Mouse (Mus musculus) spleen, postnatal 36 days (tissue): Measurements from ENCODE around the gene Hnrnpa1.

ENCODE experiments used
- DNase-seq, 2 experiments: peaks; one replicate each; pipeline ENCODE4 v3.0.0; 2022; ENCODE audit warnings: low spot score in 2 of 2, mixed read lengths in 1 of 2

The Hnrnpa1 gene

GRCm38 (mm10) chr15:103240160-103241028, at the start of gene Hnrnpa1:
TSS of gene Hnrnpa1 (plus strand) at chr15:103240432.
- peak; percentile 96 to 98 for DNase-seq

- DNase-seq, result no peak
Measured at GRCm38 (mm10) chr15:103190531-103191462, 49.4 kb upstream of the Hnrnpa1 start.

DNA sequence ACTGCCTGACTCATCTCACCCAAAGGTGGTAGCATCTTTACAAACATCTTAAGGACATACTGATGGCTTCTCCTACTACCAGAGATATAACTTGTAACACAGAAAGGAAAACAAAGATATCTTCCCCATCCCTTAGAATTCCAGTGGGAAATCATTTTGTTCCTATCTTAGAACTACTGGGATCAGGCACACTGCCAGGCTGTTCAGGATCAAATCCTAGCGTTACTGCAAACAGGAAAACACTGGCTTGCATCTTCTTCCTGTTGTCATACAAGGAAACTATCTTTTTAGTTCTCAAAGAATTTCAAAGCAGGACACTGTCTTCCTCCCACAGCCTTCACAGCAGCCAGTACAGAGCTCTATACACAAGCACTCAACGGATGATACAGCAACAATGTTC, 46.6 kb upstream of the Hnrnpa1 start:
- DNase-seq, result no peak

DNA sequence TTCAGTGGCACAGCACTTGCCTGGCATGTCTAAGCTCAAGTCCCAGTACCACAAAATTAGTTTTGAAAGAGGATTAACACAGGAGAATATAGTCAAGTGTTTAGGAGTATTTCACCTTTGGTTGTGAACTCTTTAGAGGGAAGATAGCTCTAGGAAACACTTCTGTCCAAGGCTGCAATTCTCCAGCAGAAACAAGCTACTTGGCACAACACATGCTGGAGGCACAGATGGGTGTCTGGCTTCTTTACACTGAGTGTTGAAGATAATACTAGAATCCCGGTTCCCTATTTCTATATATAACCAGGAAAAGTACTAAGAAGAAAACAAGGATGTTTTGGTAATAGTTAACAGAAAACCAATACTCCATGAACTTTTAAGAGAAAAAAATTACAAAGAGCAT, 43.4 kb upstream of the Hnrnpa1 start:
- no peak for DNase-seq

GRCm38 (mm10) chr15:103197785-103198184, 42.4 kb upstream of the Hnrnpa1 start:
- no peak for DNase-seq

DNA sequence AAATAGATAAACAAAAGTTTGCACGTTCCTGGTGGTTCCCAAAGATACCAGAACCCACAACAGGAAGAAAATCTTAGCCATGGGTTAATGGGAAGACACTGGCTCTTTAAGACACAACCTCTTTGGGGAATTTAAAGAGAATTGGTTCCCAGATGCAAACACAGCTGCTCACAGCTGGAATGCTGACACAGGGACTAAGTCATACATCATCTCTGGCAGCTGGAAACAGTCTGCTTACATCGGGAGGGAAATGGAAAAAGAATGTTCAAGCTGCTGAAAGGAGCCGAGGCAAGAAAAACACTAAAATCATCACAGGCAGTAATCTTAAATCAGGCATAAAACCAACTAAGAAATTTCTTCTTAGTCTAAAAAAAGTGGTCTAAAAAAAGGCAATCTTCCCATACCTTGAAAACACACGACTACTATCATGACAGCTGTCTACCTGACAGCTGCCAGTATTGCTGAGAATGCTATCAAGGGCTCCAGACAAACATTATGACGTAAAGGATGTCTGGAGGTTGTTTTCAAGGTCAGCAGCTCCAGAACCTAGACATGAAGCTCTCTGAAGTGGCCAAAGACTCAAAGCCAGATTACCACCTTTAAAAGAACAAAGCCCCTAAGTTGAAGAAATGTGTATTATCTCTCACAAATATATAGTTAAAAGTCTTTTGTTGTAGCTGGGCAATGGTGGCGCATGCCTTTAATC, 38.0 kb upstream of the Hnrnpa1 start:
- no peak for DNase-seq

DNA sequence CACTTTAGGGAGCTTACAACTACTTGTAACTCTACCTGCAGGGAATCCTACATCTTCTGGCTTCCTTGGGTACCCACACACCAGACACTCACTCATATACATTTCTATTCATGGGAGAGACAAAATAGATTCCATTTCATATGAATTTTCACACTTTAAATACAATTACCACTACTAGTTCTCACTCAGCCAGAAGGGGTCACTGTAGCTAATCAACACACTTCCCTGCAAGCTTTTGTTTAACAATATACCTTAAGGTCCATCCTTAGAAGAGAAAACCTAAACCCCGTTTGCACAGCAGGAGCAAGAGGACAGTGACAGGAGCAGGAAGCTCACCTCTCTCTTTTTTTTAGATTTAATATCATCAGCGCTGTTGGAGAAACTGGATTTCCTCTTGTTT, 35.1 kb upstream of the Hnrnpa1 start:
- DNase-seq, result no peak

DNA sequence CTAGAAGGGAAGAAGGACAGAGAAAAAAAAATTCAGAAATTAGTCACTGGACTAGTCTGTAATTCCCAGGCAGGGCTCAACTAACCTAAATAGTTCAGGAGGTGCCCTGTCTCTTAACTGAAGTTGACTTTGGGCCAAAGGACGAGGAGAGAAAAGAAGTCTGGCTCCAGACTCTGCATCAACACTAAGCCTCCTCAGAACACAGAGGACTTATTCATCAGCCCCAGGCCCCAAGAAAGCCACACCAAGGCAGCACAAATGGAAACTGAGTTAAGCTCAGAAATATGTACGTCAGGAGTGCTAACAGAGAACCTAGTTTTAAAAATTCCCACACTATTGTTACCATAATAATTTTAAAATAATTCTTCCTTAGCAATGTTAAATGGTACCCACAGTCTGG, 26.1 kb upstream of the Hnrnpa1 start:
- no peak for DNase-seq

DNA sequence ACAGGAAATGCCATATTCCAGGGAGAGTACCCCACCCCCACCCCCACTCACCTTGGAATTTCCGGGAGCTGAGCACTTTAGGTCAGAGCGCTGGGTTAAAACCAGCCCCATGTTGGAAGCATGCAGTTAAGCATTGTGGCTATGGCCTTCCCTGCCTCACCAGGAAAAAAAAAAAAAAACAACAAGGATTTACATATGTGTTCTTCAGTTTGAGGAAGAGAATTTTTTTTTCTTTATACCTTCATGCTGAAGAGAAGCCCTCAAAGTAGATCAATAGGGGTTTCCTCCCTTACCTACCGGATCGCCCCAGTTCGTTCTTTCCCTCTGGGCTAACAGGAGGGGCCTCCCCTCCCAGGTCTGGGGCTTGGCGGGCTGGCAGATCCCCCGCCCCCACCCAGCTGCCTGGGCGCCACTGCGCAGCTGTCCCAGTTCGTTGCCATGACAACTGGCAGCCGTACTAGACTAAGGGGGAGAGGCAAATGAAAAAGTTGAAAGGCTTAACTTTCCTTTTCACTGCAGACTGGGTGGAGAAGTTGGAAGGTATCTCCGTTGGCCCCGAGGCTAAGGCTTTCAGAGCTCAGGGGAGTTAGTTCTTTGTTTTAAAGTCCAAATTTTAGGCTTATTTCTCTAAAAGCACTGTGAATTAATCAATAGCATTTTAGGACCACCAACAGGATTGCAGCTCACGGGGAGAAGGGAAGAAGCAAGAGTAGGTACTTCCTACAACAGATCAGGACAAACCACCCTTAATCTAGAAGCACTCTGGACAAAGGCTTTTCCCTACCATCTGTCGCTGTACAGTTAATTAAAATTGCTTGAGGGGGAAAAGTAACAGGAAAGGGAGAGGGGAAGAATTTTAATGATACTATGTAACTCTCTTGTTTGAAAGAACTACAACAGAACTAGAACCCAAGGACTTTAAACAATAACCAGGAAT, 25.0 kb upstream of the Hnrnpa1 start:
- peak; percentile 72 to 77 for DNase-seq

- DNase-seq, result no peak
Measured at GRCm38 (mm10) chr15:103216052-103216451, 24.2 kb upstream of the Hnrnpa1 start.

GRCm38 (mm10) chr15:103220785-103221184, 19.4 kb upstream of the Hnrnpa1 start:
- DNase-seq, result no peak

GRCm38 (mm10) chr15:103221386-103221785, 18.8 kb upstream of the Hnrnpa1 start:
- DNase-seq, result no peak

- no peak for DNase-seq
Measured at GRCm38 (mm10) chr15:103224161-103224560, 16.1 kb upstream of the Hnrnpa1 start.

DNA sequence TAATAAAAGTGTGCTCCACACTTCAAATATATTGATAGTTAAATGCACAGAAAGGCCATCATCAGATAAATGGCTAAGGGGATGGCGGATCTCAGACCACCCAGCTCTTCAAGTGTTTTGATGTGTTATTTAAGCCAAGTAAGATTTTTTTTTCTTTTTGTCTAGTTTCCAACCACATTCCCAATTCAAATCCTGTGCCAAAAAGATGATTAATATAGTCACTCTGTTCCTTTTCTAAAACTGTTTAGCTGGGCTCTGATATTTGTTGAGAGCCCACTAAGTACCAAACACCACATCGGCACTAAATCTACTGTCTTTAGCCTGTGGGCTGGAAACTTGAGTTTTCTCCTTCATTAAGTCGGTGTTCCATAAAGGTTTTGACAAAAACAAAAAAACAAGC, 13.2 kb upstream of the Hnrnpa1 start:
- DNase-seq, result no peak

GRCm38 (mm10) chr15:103227572-103227971, 12.7 kb upstream of the Hnrnpa1 start:
- no peak for DNase-seq

GRCm38 (mm10) chr15:103228904-103229303, 11.3 kb upstream of the Hnrnpa1 start:
- DNase-seq, result no peak

- DNase-seq, result no peak
Measured at GRCm38 (mm10) chr15:103233119-103233518, 7.1 kb upstream of the Hnrnpa1 start.

GRCm38 (mm10) chr15:103237295-103237694, 2.9 kb upstream of the Hnrnpa1 start:
- no peak for DNase-seq

- DNase-seq, result peak; percentile 94 to 95
Measured at GRCm38 (mm10) chr15:103239130-103239684, 1.0 kb upstream of the Hnrnpa1 start.

GRCm38 (mm10) chr15:103239685-103240159, 510 bp upstream of the Hnrnpa1 start, which contains the start of gene Cbx5:
TSS of gene Cbx5 (minus strand) at chr15:103239816.
- peak; percentile 98 for DNase-seq
